9 mouse cellular contexts compared by ENCODE assay signal in the genomic region with DNA sequence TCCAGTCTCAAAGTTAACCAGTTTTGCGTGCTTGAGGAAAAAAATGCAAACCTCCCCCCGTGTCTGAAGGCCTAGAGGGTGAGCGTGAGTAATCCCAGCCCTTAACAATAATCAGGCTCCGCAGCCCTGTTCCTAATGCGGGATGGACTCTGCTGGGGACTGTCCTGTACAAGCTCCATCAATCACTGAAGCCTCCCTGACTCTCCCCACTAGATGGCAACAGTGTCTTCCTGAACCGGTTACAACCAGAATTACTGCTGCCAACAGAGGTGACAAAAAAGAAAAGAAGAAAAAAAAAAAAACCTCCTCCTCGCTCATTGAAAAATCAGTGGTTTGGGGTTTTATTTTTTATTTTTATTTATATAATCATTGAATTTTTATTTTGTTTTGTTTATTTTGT. TPM values are rescaled to one million over a fixed set of nuclear protein-coding genes. Genes with fewer than 3 reads are reported as not detected.
A peak's percentile ranks its signal among the peaks of the same experiment; 100 is the strongest.
DNase-seq lines count a peak whose midpoint lies in the region; ATAC-seq lines count a peak whose summit lies in the region.
"Had no signal": no experiment of that assay in that cellular context is flagged by ENCODE, and none has a peak within 500 bp of the region (broad histone marks: within the 10 kb centered on the region; RNA-seq: fewer than 3 reads in every experiment).

No protein-coding gene starts in this region.

- intact Hi-C loops in left cerebral cortex, postnatal 14 days (cut with DNase I), result loop anchor here (2.0 to 5.0 kb wide), 3 partner anchors 45 to 109 kb away; no protein-coding TSS in a partner anchor

- no peak for ATAC-seq in kidney, embryonic 15.5 days (replicated peaks; ENCODE audit: low FRiP score)
- ATAC-seq in midbrain, embryonic 15.5 days (replicated peaks), result peak; percentile 48; the same call in 1 of the 2 replicates

- peak; percentile 77 for DNase-seq in kidney, adult 11 months
- DNase-seq in cerebellum, adult 11 months, result peak; percentile 77
- DNase-seq in frontal cortex, adult 2 months (ENCODE audit: extremely low spot score in 1 of 2, low spot score in 1 of 2), result peak; percentile 69 to 90
- peak; percentile 18 for DNase-seq in hindlimb bud, embryonic 11.5 days (ENCODE audit: extremely low spot score, low read depth, low spot score)
- DNase-seq in left cerebral cortex, postnatal 14 days (ENCODE audit: low spot score in 2 of 2), result peak; percentile 82 to 90
- DNase-seq in spleen, postnatal 36 days (ENCODE audit: low spot score in 2 of 2), result peak; percentile 55 to 58

- H3K9ac ChIP-seq in kidney, embryonic 15.5 days, result no peak overlapping the region
- no peak overlapping the region for H3K9ac ChIP-seq in midbrain, embryonic 15.5 days

- peaks cover 91% of the 10 kb centered on the region for H3K36me3 ChIP-seq in kidney, embryonic 15.5 days
- H3K36me3 ChIP-seq in midbrain, embryonic 15.5 days (replicated peaks), result peaks cover 42% of the 10 kb centered on the region

- H3K4me2 ChIP-seq in kidney, embryonic 15.5 days, result no peak overlapping the region
- no peak overlapping the region for H3K4me2 ChIP-seq in midbrain, embryonic 15.5 days

- H3K27ac ChIP-seq in kidney, embryonic 15.5 days, result no peak overlapping the region
- peak overlapping the region; percentile 76 for H3K27ac ChIP-seq in midbrain, embryonic 15.5 days
- H3K27ac ChIP-seq: macrophage had no signal

- H3K4me1 ChIP-seq in kidney, embryonic 15.5 days, result peaks cover 20% of the 10 kb centered on the region
- H3K4me1 ChIP-seq in midbrain, embryonic 15.5 days, result peaks cover 29% of the 10 kb centered on the region

- H3K4me3 ChIP-seq in kidney, embryonic 15.5 days (replicated peaks), result no peak overlapping the region
- H3K4me3 ChIP-seq in midbrain, embryonic 15.5 days, result no peak overlapping the region

- WGBS in kidney, embryonic 15.5 days, result 21% methylated on average over 7 of the region's 7 CpGs
- 12% methylated on average over 7 of the region's 7 CpGs for WGBS in midbrain, embryonic 15.5 days

- H3K9me3 ChIP-seq in kidney, embryonic 15.5 days (replicated peaks), result no peaks in the 10 kb centered on the region
- no peaks in the 10 kb centered on the region for H3K9me3 ChIP-seq in midbrain, embryonic 15.5 days

- no peaks in the 10 kb centered on the region for H3K27me3 ChIP-seq in kidney, embryonic 15.5 days
- no peaks in the 10 kb centered on the region for H3K27me3 ChIP-seq in midbrain, embryonic 15.5 days (replicated peaks)

RNA-seq across cellular contexts. Expression of a gene that starts 49.5 kb away (rescaled TPM):
- 21.6 and 28.1 TPM in 2 replicates for polyA plus RNA-seq in kidney, embryonic 15.5 days (2015; fragmentation: Nextera tagmentation; extraction: Ambion mirVana)
- polyA plus RNA-seq in frontal cortex, adult 2 months (2012; rRNA removed), result 38.1 and 38.2 TPM in 2 replicates
- 100 to 1,000 TPM; 136 to 162 TPM for total RNA-seq in left cerebral cortex, postnatal 14 days (2021)
- polyA plus RNA-seq in midbrain, embryonic 15.5 days (2015; fragmentation: Nextera tagmentation; extraction: Ambion mirVana), result 36.3 and 38.6 TPM in 2 replicates

Comparison
In these comparisons a context has a peak if more than half of its experiments do, and no peak if none do; other contexts are left out.
1. DNase-seq: peak in every context shown above with its lines; median percentile 86 in left cerebral cortex, postnatal 14 days; 80 in frontal cortex, adult 2 months; 77 in kidney, adult 11 months; 77 in cerebellum, adult 11 months; 56 in spleen, postnatal 36 days; 18 in hindlimb bud, embryonic 11.5 days.